Mouse (Mus musculus) kidney, embryonic 15.5 days (tissue): ENCODE data around the gene Creb3l1. TPM values are rescaled to one million over a fixed set of nuclear protein-coding genes. Genes with fewer than 3 reads are reported as not detected.

Experiments
- ATAC-seq: fragments of 200-750 bp; cut with Nextera tagmentation; replicated peaks from 2 replicates; pipeline ENCODE4 v1.8.0; 2017; ENCODE audit warnings: moderate TSS enrichment; ENCODE audit not compliant: low FRiP score
- H3K27ac ChIP-seq: fragments of 300-500 bp; sonication (generic); 2 replicates; pipeline ENCODE4 v1.5.1; 2015; ENCODE audit warnings: mild to moderate bottlenecking, inconsistent platforms
- H3K27me3 ChIP-seq: fragments of 300-500 bp; sonication (generic); 2 replicates; pipeline ENCODE4 v1.6.1; 2015; ENCODE audit warnings: inconsistent platforms
- H3K36me3 ChIP-seq: fragments of 300-500 bp; sonication (generic); 2 replicates; pipeline ENCODE4 v1.6.1; 2015; ENCODE audit warnings: inconsistent platforms
- H3K4me1 ChIP-seq: fragments of 300-500 bp; sonication (generic); 2 replicates; pipeline ENCODE4 v1.6.1; 2015; ENCODE audit warnings: inconsistent platforms
- H3K4me2 ChIP-seq: fragments of 300-500 bp; sonication (generic); 2 replicates; pipeline ENCODE4 v1.6.1; 2015; ENCODE audit warnings: moderate library complexity, mild to moderate bottlenecking, inconsistent platforms
- H3K4me3 ChIP-seq: fragments of 300-500 bp; sonication (generic); replicated peaks from 2 replicates; pipeline ENCODE4 v1.5.1; 2015; ENCODE audit warnings: mild to moderate bottlenecking, inconsistent platforms
- H3K9ac ChIP-seq: fragments of 300-500 bp; sonication (generic); 2 replicates; pipeline ENCODE4 v1.6.1; 2015; ENCODE audit warnings: mild to moderate bottlenecking, inconsistent platforms
- H3K9me3 ChIP-seq: fragments of 300-500 bp; sonication (generic); replicated peaks from 2 replicates; pipeline ENCODE4 v1.6.1; 2016; ENCODE audit warnings: inconsistent platforms
- WGBS: fragments of 180-500 bp; shearing (Covaris S2); methylation state at CpG from one replicate; pipeline ENCODE4 v1.1.7; 2015; ENCODE audit warnings: mixed read lengths; 5-methylcytosine and 5-hydroxymethylcytosine counted together
- polyA plus RNA-seq: library from polyadenylated mRNA; unstranded; fragments of >200 nt; fragmentation: Nextera tagmentation; extraction: Ambion mirVana; gene quantifications from 2 replicates; pipeline ENCODE4 v1.2.1, GENCODE M21; 2015

Gene Creb3l1
- polyA plus RNA-seq, 1 experiment from 2014 or later = 14.9 TPM

GRCm38 (mm10) chr2:92058469-92058868, 34.2 kb upstream of the Creb3l1 start:
- peaks cover 38% of the 10 kb centered on the region for H3K4me1 ChIP-seq
- H3K27me3 ChIP-seq = peaks cover 57% of the 10 kb centered on the region
- H3K4me3 ChIP-seq = peak overlapping the region; percentile 61
- WGBS = under 1% methylated on average over 29 of the region's 29 CpGs
- no peaks in the 10 kb centered on the region for H3K9me3 ChIP-seq
- no peak overlapping the region for H3K27ac ChIP-seq
- ATAC-seq = peak; percentile 57
- H3K9ac ChIP-seq = peak overlapping the region; percentile 43
- peak overlapping the region; percentile 100 for H3K4me2 ChIP-seq
- no peaks in the 10 kb centered on the region for H3K36me3 ChIP-seq

GRCm38 (mm10) chr2:92056760-92057159, 32.5 kb upstream of the Creb3l1 start:
- Histone ChIP-seq H3K4me2 (no peak overlapping the region), H3K27ac (no peak overlapping the region), H3K27me3 (peaks cover 62% of the 10 kb centered on the region), H3K4me3 (no peak overlapping the region), H3K36me3 (no peaks in the 10 kb centered on the region), H3K4me1 (peaks cover 38% of the 10 kb centered on the region), H3K9me3 (no peaks in the 10 kb centered on the region), H3K9ac (no peak overlapping the region)
- ATAC-seq = no peak
- 82% methylated on average over 13 of the region's 13 CpGs for WGBS

DNA sequence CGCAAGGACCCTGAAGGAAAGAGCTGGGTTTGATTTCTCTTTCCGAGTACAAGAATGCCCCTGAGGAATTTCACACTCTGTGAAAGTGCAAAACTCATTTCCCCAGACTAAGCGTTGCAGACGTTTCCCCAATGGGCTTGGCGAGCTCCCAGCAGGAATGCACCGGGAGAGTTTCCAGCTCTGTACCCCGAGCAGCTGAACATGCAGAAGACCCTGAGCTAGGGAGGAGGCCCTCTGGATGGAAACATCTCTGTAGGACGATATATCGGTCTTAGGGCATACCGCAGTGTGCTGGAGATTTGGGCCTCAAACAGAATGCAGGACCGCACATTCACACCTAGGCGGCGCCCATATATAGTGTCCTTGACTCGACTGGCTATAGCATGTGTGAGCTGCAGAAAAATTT, 31.5 kb upstream of the Creb3l1 start:
- Histone ChIP-seq H3K27me3 (peaks cover 58% of the 10 kb centered on the region), H3K4me2 (peak overlapping the region; percentile 76), H3K4me3 (peak overlapping the region; percentile 43), H3K36me3 (no peaks in the 10 kb centered on the region), H3K27ac (peak overlapping the region; percentile 85), H3K4me1 (peaks cover 38% of the 10 kb centered on the region), H3K9ac (peak overlapping the region; percentile 35), H3K9me3 (no peaks in the 10 kb centered on the region)
- ATAC-seq = 0 out of 2 replicates have a peak, but pooled peaks have one; percentile 49
- WGBS = 1% methylated on average over 14 of the region's 14 CpGs

- peak; percentile 72 for ATAC-seq
- H3K4me2 ChIP-seq = peak overlapping the region; percentile 76
- peak overlapping the region; percentile 35 for H3K9ac ChIP-seq
- H3K36me3 ChIP-seq = no peaks in the 10 kb centered on the region
- H3K27ac ChIP-seq = peak overlapping the region; percentile 85
- no peaks in the 10 kb centered on the region for H3K9me3 ChIP-seq
- peaks cover 52% of the 10 kb centered on the region for H3K27me3 ChIP-seq
- H3K4me1 ChIP-seq = peaks cover 38% of the 10 kb centered on the region
- H3K4me3 ChIP-seq = peak overlapping the region; percentile 43
- WGBS = 3% methylated on average over 38 of the region's 38 CpGs
Measured at GRCm38 (mm10) chr2:92055101-92055813, 31.0 kb upstream of the Creb3l1 start.

DNA sequence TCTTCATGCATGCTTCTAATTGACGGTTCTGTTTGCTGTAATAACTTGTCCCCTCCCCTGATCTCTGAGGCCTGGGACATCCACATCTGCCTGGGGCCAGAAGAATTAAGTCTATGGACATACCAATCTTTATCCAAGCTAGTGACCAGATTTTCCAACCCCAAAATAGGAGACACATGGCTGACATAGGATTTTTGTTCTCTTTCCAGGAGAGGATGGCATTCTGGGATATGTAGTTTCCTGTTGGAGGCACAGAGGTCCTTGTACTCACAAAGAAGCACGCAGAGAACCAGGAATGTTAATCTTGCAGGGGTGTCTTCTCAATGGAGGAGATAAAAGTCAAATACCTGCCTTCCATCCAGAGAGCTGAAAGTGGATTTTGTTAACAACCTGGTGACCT, 28.5 kb upstream of the Creb3l1 start:
- H3K4me1 ChIP-seq = peaks cover 17% of the 10 kb centered on the region
- ATAC-seq = no peak
- H3K27me3 ChIP-seq = peaks cover 38% of the 10 kb centered on the region
- no peak overlapping the region for H3K4me2 ChIP-seq
- H3K9ac ChIP-seq = no peak overlapping the region
- no peaks in the 10 kb centered on the region for H3K36me3 ChIP-seq
- no peak overlapping the region for H3K27ac ChIP-seq
- 53% methylated on average over 2 of the region's 2 CpGs for WGBS
- no peak overlapping the region for H3K4me3 ChIP-seq
- H3K9me3 ChIP-seq = no peaks in the 10 kb centered on the region

DNA sequence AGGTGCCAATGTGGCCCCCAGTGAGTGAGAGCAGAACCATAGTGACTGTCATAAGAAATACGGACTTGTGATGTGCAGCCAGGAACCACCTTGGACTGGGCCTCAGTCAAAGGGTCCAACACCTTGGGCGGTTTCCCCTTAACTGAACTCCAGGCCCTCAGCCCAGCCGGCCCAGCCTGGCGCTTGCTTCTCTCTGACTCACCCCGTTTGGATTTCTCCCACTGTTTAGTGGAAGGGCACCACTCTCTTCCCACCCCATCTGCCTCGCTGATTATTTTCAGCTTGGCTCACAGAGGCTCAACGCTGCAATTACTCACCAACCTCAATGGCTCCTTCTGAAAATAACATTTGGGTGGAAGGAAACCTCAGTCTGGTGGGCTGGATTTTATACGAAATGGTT, 27.9 kb upstream of the Creb3l1 start:
- H3K9me3 ChIP-seq = no peaks in the 10 kb centered on the region
- ATAC-seq = no peak
- H3K4me3 ChIP-seq = no peak overlapping the region
- H3K9ac ChIP-seq = no peak overlapping the region
- H3K36me3 ChIP-seq = no peaks in the 10 kb centered on the region
- peaks cover 34% of the 10 kb centered on the region for H3K27me3 ChIP-seq
- no peak overlapping the region for H3K4me2 ChIP-seq
- peaks cover 17% of the 10 kb centered on the region for H3K4me1 ChIP-seq
- 79% methylated on average over 8 of the region's 8 CpGs for WGBS
- no peak overlapping the region for H3K27ac ChIP-seq

DNA sequence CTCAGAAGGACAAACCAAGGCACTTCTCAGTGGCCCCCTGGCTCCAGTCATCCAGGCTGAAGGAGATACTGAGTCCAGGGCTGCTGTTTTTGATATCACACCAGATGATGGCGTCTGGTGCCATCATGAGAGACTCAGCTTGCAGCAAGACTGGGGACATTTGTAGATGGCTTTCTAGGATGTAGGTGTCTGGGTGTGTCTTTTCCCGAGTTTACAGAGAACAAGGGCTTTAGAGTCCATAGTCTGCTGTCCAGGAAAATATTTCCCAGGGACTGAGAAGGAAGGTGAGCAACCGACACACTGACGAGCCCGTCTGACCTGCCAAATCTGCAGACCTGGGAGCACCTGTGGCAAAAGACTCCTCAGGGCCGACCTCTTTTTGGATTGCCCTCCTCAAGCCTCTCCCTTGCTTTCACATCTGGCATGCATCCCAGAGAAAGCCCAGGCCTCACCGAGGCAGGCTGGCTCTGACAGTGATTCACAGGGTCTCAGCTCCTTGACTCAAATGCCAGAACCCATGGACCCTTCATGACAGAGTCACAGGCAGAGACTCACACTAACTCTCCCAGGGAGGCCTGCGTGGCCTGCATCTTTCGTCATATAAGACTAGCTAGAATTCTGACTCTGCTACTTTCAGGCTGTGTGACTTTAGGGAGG, 23.9 kb upstream of the Creb3l1 start:
- no peak overlapping the region for H3K9ac ChIP-seq
- H3K4me2 ChIP-seq = no peak overlapping the region
- H3K27me3 ChIP-seq = peaks cover 13% of the 10 kb centered on the region; the same call in 1 of the 2 replicates
- no peak overlapping the region for H3K4me3 ChIP-seq
- H3K4me1 ChIP-seq = no peaks in the 10 kb centered on the region
- no peak for ATAC-seq
- H3K36me3 ChIP-seq = no peaks in the 10 kb centered on the region
- WGBS = 68% methylated on average over 9 of the region's 9 CpGs
- no peaks in the 10 kb centered on the region for H3K9me3 ChIP-seq
- H3K27ac ChIP-seq = no peak overlapping the region

- no peaks in the 10 kb centered on the region for H3K4me1 ChIP-seq
- WGBS = 22% methylated on average over 4 of the region's 4 CpGs
- no peak overlapping the region for H3K9ac ChIP-seq
- no peak overlapping the region for H3K27ac ChIP-seq
- no peaks in the 10 kb centered on the region for H3K9me3 ChIP-seq
- no peak overlapping the region for H3K4me2 ChIP-seq
- H3K27me3 ChIP-seq = peaks cover 8% of the 10 kb centered on the region; the same call in 1 of the 2 replicates
- 0 out of 2 replicates have a peak, but pooled peaks have one; percentile 29 for ATAC-seq
- H3K36me3 ChIP-seq = no peaks in the 10 kb centered on the region
- H3K4me3 ChIP-seq = no peak overlapping the region
Measured at GRCm38 (mm10) chr2:92047601-92048000, 23.3 kb upstream of the Creb3l1 start.

DNA sequence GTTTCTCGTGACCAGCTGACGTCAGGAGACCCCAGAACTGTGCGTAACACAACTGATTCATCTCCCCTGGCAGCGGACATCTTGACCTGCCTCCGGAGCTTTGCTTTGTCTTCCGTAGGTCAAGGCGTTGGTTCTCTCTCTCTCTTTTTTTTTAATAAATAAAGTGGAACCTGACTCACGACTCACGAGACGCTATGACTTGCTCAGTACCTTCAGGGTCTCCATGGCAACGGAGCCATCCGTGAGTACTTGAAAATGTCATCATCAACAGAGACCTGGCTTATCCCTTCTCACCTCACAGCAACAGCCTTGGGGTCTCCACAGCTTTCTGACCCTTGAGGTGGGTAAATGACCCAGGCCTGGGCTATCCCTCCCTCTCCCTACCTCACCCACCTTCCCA, 19.0 kb upstream of the Creb3l1 start:
- Histone ChIP-seq H3K27ac (no peak overlapping the region), H3K9ac (no peak overlapping the region), H3K4me1 (no peaks in the 10 kb centered on the region), H3K4me2 (no peak overlapping the region), H3K9me3 (no peaks in the 10 kb centered on the region), H3K36me3 (no peaks in the 10 kb centered on the region), H3K27me3 (no peaks in the 10 kb centered on the region), H3K4me3 (no peak overlapping the region)
- WGBS = 88% methylated on average over 12 of the region's 12 CpGs
- ATAC-seq = no peak

GRCm38 (mm10) chr2:92041538-92041937, 17.2 kb upstream of the Creb3l1 start:
- H3K9ac ChIP-seq = no peak overlapping the region
- WGBS = 83% methylated on average over 15 of the region's 15 CpGs
- H3K36me3 ChIP-seq = no peaks in the 10 kb centered on the region
- no peak overlapping the region for H3K4me3 ChIP-seq
- H3K9me3 ChIP-seq = no peaks in the 10 kb centered on the region
- no peaks in the 10 kb centered on the region for H3K4me1 ChIP-seq
- H3K27ac ChIP-seq = no peak overlapping the region
- no peak for ATAC-seq
- H3K4me2 ChIP-seq = no peak overlapping the region
- H3K27me3 ChIP-seq = no peaks in the 10 kb centered on the region

GRCm38 (mm10) chr2:92034273-92034672, 10.0 kb upstream of the Creb3l1 start:
- ATAC-seq = no peak
- Histone ChIP-seq H3K4me2 (no peak overlapping the region), H3K4me3 (no peak overlapping the region), H3K36me3 (no peaks in the 10 kb centered on the region), H3K27ac (0 out of 2 replicates have a peak overlapping the region, but pooled peaks have one; percentile 11), H3K27me3 (no peaks in the 10 kb centered on the region), H3K4me1 (no peaks in the 10 kb centered on the region), H3K9ac (no peak overlapping the region), H3K9me3 (no peaks in the 10 kb centered on the region)
- 53% methylated on average over 9 of the region's 9 CpGs for WGBS

GRCm38 (mm10) chr2:92030554-92030953, 6.3 kb upstream of the Creb3l1 start:
- WGBS = 79% methylated on average over 8 of the region's 8 CpGs

More at GRCm38 (mm10) chr2:92030554-92030953, 6.3 kb upstream of the Creb3l1 start:
- Histone ChIP-seq H3K4me3 (no peak overlapping the region), H3K27ac (no peak overlapping the region), H3K27me3 (peaks cover 2% of the 10 kb centered on the region; the same call in 1 of the 2 replicates), H3K36me3 (no peaks in the 10 kb centered on the region), H3K4me1 (no peaks in the 10 kb centered on the region), H3K9me3 (no peaks in the 10 kb centered on the region), H3K9ac (no peak overlapping the region), H3K4me2 (no peak overlapping the region)
- ATAC-seq = no peak
